Mouse (Mus musculus) megakaryocyte, embryonic 14.5 days (primary cell): ENCODE data around the gene Olfr1424.

Experiments
- FLI1 ChIP-seq: IDR thresholded peaks from 2 replicates; pipeline ENCODE4 v1.6.1; 2012; ENCODE audit warnings: low read length, inconsistent platforms, mixed read lengths
- GATA1 ChIP-seq: IDR thresholded peaks from 3 replicates; pipeline ENCODE4 v1.6.1; 2012; ENCODE audit warnings: mixed read lengths, low read length, inconsistent platforms, borderline replicate concordance

DNA sequence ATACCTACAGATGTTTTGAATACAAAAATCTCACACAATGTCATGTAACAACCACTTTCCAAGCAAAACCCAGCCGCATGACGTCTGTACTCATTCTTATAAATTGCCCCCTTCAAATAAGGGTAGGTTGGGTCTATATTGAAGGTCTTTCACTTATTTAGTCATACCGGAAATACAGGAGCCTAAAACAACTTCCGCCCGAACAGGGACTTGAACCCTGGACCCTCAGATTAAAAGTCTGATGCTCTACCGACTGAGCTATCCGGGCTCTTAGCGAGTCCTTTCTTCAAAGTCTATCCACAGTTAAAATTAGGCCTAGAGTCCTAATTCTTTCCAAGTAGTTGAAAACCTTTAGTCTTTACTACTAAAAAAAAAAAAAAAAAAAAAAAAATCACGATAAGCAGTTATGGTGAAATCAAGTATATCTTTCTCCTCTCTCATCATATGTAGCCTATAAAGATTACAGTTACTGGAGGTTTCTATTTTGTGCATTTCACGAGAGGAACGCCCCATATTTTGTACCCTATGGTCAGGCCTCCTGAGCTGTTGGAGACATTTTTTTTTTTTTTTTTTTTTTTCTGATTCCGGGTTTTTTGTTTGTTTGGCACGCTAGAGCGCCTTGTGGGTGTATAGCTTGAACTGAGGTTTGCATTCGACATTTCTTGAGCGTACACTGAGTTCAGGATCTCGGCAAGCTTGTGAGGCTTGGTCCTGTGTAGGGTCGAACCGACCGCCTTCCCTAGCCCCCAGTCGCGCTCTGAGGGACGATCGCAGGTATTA lies 52.8 kb downstream of the Olfr1424 start:
- TF ChIP-seq FLI1 (no peak), GATA1 (no peak)
